Comparison of ENCODE assay signal across 18 mouse cellular contexts in genomic region chr19:40371866-40372265, GRCm38 (mm10).
DNase-seq lines count a peak whose midpoint lies in the region; ATAC-seq lines count a peak whose summit lies in the region.
"Had no signal": no experiment of that assay in that cellular context is flagged by ENCODE, and none has a peak within 500 bp of the region (broad histone marks: within the 10 kb centered on the region; RNA-seq: fewer than 3 reads in every experiment).

No protein-coding gene starts in this region.

- H3K4me1 ChIP-seq in heart, embryonic 14.5 days (ENCODE audit: control insufficient read depth in 2 of 2, insufficient read depth in 2 of 2, low read length in 2 of 2) = peaks cover 43 to 58% of the 10 kb centered on the region in 2 experiments
- peaks cover 12% of the 10 kb centered on the region; the same call in 1 of the 2 replicates for H3K4me1 ChIP-seq in midbrain, embryonic 15.5 days
- H3K4me1 ChIP-seq in midbrain, embryonic 10.5 days = peaks cover 5% of the 10 kb centered on the region; the same call in 1 of the 2 replicates
- peaks cover 13% of the 10 kb centered on the region for H3K4me1 ChIP-seq in forebrain, embryonic 16.5 days (replicated peaks; ENCODE audit: control insufficient read depth, insufficient read depth, low read length)

- H3K36me3 ChIP-seq in heart, embryonic 14.5 days (ENCODE audit: control insufficient read depth, insufficient read depth, low read length) = peaks cover 39% of the 10 kb centered on the region
- peaks cover 8% of the 10 kb centered on the region; the same call in 1 of the 2 replicates for H3K36me3 ChIP-seq in midbrain, embryonic 15.5 days (replicated peaks)
- peaks cover 2% of the 10 kb centered on the region; the same call in 1 of the 2 replicates for H3K36me3 ChIP-seq in midbrain, embryonic 10.5 days
- peaks cover 5% of the 10 kb centered on the region for H3K36me3 ChIP-seq in forebrain, embryonic 16.5 days (ENCODE audit: control insufficient read depth, insufficient read depth)

- DNase-seq in heart, adult 11 months = no peak
- DNase-seq in midbrain, embryonic 10.5 days (ENCODE audit: low spot score) = no peak
- peak; percentile 54 for DNase-seq in brain, adult 2 months (ENCODE audit: low read depth, low spot score)
- no peak for DNase-seq in gastrocnemius, postnatal 10 days
- no peak for DNase-seq in cerebellum, adult 11-12 months
- DNase-seq: cerebellum, adult 8-10 months; layer of hippocampus, adult 9-11 months; liver; lung, adult 18-20 months; lung, postnatal 36 days; right cerebral cortex, postnatal 25 days; thymus, postnatal 36 days had no signal

- no peak for ATAC-seq in heart, embryonic 14.5 days (ENCODE audit: insufficient number of reproducible peaks, insufficient read depth, low FRiP score, low read depth)
- no peak for ATAC-seq in midbrain, embryonic 15.5 days (replicated peaks)
- ATAC-seq in forebrain, embryonic 16.5 days = no peak; the same call in 1 of the 2 replicates
- ATAC-seq: intestine, postnatal 0 days had no signal

- no peak overlapping the region for H3K4me2 ChIP-seq in heart, embryonic 14.5 days (ENCODE audit: low read length)
- H3K4me2 ChIP-seq in midbrain, embryonic 15.5 days = no peak overlapping the region
- no peak overlapping the region for H3K4me2 ChIP-seq in forebrain, embryonic 16.5 days (ENCODE audit: low read length)
- H3K4me2 ChIP-seq: midbrain, embryonic 12.5 days had no signal

- peak overlapping the region; percentile 22; the same call in 1 of the 2 replicates for H3K9ac ChIP-seq in heart, embryonic 14.5 days (ENCODE audit: low read length)
- H3K9ac ChIP-seq in midbrain, embryonic 15.5 days = no peak overlapping the region
- no peak overlapping the region for H3K9ac ChIP-seq in forebrain, embryonic 16.5 days (replicated peaks; ENCODE audit: low read depth, low read length)
- H3K9ac ChIP-seq: midbrain, embryonic 12.5 days had no signal

- WGBS in heart, embryonic 14.5 days = 67% methylated on average over 4 of the region's 4 CpGs
- WGBS in midbrain, embryonic 15.5 days = 25% methylated on average over 4 of the region's 4 CpGs
- WGBS in midbrain, embryonic 10.5 days = 63% methylated on average over 4 of the region's 4 CpGs
- WGBS in forebrain, embryonic 16.5 days = 16% methylated on average over 4 of the region's 4 CpGs

- peak overlapping the region in 1 of 2 experiments; percentile 90; a peak in 2 of 4 replicates for H3K27ac ChIP-seq in heart, embryonic 14.5 days (replicated peaks in 1 of 2; ENCODE audit: control insufficient read depth in 1 of 2, insufficient read depth in 1 of 2, low read depth in 2 of 2, low read length in 2 of 2)
- peak overlapping the region; percentile 53; the same call in 1 of the 2 replicates for H3K27ac ChIP-seq in midbrain, embryonic 15.5 days
- H3K27ac ChIP-seq in midbrain, embryonic 10.5 days (replicated peaks) = no peak overlapping the region; the same call in 1 of the 2 replicates
- peak overlapping the region; percentile 21; the same call in 1 of the 2 replicates for H3K27ac ChIP-seq in forebrain, embryonic 16.5 days (ENCODE audit: low read length)
- H3K27ac ChIP-seq: kidney, postnatal 0 days; midbrain, embryonic 12.5 days had no signal

- H3K9me3 ChIP-seq in heart, embryonic 14.5 days (ENCODE audit: control insufficient read depth, low read length) = no peaks in the 10 kb centered on the region
- no peaks in the 10 kb centered on the region for H3K9me3 ChIP-seq in midbrain, embryonic 15.5 days
- H3K9me3 ChIP-seq in midbrain, embryonic 10.5 days (replicated peaks) = no peaks in the 10 kb centered on the region
- no peaks in the 10 kb centered on the region for H3K9me3 ChIP-seq in forebrain, embryonic 16.5 days (ENCODE audit: control insufficient read depth, low read length)
- H3K9me3 ChIP-seq: midbrain, embryonic 12.5 days had no signal

- H3K4me3 ChIP-seq in heart, embryonic 14.5 days (ENCODE audit: control insufficient read depth in 1 of 2, insufficient read depth in 1 of 2, low read depth in 1 of 2, low read length in 2 of 2) = no peak overlapping the region
- no peak overlapping the region for H3K4me3 ChIP-seq in midbrain, embryonic 15.5 days
- H3K4me3 ChIP-seq in midbrain, embryonic 10.5 days = no peak overlapping the region
- H3K4me3 ChIP-seq in forebrain, embryonic 16.5 days (replicated peaks; ENCODE audit: low read length) = no peak overlapping the region
- H3K4me3 ChIP-seq: midbrain, embryonic 12.5 days had no signal

- no peaks in the 10 kb centered on the region for H3K27me3 ChIP-seq in heart, embryonic 14.5 days (ENCODE audit: control insufficient read depth, insufficient read depth, low read length)
- no peaks in the 10 kb centered on the region for H3K27me3 ChIP-seq in midbrain, embryonic 15.5 days (replicated peaks)
- no peaks in the 10 kb centered on the region for H3K27me3 ChIP-seq in midbrain, embryonic 10.5 days (ENCODE audit: low read depth, poor library complexity, severe bottlenecking)
- no peaks in the 10 kb centered on the region for H3K27me3 ChIP-seq in forebrain, embryonic 16.5 days (replicated peaks; ENCODE audit: control insufficient read depth, insufficient read depth, low read length)
- H3K27me3 ChIP-seq: midbrain, embryonic 12.5 days had no signal
